Mouse (Mus musculus) frontal cortex, adult (tissue): ENCODE measurements around the gene Smc4.

Experiments
- ATAC-seq: cut with Nextera tagmentation; 2 replicates; pipeline ENCODE4 v1.9.2; 2017; ENCODE audit warnings: mild to moderate bottlenecking, moderate library complexity, mixed read lengths; ENCODE audit not compliant: low TSS enrichment

Gene Smc4

DNA sequence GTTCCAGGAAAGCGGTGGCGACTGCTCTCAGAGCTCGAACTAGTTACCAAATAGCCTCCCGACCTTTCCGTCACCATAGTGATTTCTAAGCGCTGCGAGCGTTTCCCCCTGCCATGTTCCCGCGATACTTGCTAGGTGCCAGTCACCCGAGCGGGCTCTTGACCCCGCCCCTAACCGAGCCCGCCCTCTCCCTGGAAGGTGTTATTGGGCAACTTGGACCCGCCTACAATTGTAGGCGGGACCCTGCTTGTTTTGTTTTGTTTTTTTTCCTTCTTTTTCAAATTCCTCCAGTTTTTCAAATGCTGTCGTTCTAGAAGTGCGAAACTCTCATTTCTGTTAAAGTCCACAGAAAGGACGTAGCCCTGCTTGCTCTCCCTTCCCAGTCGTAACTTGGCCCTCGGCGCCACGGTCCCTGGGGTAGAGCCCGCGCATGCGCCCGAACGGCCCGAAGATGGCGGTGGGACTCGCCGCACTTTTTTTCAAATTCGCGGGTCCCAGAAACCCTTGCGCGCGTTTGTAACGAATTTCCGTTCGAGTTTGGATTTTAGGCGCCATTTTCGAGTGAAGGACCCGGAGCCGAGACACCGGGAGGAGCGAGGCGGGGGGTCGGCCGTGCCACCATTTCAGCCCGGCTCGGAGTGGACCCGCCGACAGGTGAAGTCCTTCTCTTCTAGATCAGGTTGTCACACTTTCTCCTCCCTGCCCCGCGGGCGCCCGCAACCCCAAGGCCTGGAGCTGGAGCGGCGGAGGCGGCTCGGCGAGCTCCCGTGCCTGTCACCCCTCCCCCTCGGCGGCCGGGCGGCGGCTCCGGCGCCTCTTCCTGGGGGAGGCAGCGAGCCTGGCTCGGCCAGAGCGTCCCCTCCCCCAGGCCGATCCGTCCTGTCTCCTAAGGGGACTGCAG is at the start of gene Smc4, which contains the start of gene Ift80:
Gene Smc4 (plus strand): TSS at position 302 of the 901 bp plus-strand sequence.
Gene Ift80 (minus strand): TSS at position 134 of the 901 bp plus-strand sequence.
- peak; percentile 98 for ATAC-seq

DNA sequence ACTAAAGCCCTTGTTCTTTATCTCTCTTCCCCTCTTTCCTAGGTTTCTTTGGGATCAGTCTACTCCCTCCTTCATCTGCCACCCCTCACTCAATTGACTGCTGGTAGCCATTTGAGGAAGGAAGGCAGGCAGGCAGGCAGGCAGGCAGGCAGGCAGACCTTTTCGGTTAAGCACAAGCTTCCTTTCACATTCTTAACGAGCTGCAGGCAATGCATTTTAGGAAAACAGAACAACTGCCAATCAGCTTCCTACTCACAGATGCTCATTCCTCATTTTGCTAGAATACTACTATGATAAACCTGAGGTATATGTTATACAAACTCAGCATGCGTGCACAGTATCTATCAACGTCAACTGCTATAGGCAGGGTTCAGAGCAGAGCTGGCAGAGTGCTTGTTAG is 48.1 kb upstream of the Smc4 start:
- ATAC-seq = peak; percentile 91

DNA sequence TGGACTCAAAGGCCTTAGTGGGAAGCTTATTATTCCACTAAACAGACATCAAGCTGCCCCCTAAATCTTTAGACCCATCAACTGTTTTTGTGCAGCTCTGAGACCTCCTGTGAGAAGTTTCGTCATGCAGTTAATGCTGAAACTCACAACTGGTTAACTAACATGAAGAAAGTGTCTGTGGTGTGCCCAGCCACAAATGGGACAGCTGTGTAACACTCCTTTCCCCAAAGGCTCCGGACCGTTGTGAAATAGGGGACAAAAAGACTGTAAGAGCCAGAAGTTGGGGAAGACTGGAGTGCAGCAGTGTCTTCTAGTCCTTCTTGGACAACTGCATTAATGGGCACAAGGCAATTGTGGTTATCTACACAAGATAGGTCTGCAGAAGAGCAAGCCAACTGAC is 47.1 kb upstream of the Smc4 start:
- no peak for ATAC-seq

DNA sequence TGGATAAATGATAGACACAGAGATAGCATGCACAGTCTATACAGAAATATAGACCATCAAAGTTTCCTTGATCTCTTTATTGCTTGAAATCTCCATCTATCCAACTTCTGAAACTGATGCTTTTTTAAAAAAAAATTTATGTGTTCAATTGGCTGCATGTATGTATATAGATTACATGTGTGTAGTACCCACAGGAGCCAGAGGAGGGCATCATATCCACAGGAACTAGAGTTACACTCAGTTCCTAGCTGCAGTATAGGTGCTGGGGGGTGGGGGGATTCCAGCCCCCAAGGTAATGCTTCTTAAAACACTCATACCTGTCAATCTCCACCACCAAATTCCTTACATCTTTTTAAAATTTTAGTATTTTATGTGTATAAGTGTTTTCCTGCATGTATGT is 39.9 kb upstream of the Smc4 start:
- ATAC-seq = no peak

DNA sequence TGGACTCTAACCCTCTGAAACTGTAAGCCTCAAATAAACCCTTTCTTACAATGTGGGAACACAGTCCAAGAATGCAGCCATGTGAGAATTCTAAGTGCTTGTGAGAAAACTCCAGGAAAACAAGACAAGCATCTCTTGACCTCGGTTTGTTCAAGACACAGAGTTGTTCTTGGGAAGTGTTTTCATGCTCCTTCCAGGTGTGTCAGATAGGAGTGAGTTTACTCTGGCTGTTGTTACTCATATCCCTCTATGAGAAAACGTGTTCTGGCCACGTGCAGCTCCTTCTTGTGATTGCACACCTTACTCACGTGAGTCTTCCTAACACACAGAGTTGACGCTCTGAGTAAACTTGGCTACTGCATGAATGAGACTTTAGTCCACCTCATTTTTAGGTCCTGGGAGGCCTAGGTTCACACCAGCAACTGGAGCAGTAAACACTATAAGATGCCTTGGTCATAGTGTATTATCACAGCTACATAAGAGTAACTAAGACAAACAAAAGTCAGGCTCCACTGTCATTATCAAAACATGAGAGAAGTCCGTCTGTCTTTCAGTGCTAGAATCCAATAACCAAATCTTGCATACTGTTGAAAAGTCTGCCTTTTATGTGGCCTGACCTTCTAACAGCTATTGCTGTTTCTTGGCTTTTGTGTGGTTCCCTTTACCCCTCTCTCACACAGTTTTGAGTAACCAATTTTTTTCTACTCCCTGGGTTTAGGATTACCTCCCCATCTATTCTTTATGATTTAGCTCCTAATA is 37.8 kb upstream of the Smc4 start:
- ATAC-seq = no peak

DNA sequence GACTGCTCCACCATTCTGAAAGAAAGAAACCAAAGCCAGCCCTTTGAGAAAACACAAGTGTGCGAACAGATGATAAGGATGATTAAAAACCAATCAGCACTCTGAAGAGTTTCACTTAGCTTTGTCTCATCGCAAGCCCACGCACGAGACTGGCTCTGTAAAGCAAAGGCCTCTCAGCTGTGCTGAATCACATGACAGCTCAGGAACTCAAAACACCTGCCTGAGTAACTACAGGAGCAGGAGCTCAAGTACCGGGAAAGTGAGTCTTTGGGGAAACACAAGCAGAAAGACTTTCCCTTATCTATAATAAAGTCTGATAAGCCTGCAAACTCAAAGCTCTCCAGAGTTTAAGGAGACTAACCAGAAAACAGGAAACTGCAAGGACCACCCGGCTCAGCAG is 37.1 kb upstream of the Smc4 start:
- ATAC-seq = no peak

DNA sequence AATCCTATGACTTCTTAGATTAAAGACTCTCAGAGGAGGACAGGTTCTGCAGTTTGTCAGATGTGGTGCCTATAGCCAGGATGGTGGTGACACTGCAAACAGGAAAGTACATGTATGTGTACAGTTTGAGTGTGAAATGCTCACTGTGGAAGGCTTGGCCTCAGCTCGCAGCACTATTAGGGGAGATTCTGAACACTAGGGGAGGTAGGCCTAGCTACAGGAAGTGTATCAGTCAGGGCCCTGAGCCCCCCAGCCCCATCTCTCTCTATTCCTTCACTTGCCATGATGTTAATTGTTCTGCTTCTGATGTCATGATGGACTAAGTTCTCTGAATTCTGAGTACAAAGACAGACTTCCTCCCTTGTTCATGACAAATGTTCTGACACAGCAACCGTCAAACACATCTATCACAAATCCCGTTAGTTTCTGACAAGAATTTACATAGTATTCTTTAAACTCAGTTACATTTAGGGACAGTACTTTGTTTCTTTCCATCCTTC is 35.4 kb upstream of the Smc4 start:
- no peak for ATAC-seq

DNA sequence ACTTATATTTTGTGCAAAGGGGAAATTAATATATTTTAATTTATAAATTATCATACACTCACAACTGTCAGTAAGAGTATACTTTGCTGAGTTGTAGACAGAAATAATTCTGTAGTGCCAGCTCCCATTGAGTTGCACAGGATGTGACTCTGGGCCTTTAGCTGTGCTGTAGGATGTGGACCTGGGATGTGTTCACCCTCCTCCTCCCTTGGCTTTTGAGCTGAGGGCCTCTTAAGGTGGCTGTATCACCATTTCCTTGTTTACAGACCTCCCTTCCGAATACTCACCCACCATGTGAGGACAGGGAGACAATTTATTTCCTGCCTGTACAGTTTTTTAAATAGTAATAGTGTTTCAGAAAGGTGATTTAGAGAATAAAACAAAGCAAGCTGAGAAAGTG is 31.0 kb upstream of the Smc4 start:
- no peak for ATAC-seq

DNA sequence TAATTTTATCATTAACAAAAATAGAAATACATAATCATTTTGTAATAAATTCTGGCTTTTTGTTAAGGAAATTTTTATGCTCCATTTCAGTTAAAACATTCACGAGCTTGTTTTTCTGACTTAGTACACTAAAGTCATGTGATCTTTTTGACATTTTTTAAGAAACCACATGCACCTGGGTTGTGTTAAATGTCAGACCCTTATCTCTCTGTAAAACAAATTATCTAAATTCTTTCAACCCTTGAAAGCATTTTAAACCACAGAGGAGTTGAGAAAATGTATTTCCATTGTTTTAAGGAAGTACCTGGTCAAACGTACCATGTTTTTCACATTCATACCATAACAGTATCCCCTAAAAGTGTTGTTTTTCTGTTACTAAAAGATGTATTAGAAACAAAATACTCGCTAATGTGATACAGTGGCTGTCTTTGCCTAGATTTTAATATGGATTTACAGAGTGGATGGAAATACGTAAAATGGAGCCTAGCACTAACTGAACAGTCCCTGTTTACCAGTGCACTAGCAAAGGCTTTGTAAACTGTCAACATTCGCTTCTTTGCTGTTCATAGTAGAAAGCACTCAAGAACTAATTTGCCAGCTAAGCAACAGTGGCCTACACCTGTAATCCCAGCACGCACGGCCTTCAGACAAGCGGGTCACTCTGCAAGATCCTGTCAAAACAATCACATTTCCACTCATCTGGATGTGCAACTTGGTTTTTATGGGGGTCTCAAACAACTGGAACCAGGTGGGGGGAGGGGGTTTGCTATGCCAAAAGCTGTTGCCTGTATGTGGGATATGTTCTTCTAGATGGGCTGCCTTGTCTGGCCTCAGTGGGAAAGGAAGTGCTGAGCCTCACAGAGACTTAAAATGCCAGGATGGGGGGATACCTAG is 29.7 kb upstream of the Smc4 start:
- no peak for ATAC-seq

DNA sequence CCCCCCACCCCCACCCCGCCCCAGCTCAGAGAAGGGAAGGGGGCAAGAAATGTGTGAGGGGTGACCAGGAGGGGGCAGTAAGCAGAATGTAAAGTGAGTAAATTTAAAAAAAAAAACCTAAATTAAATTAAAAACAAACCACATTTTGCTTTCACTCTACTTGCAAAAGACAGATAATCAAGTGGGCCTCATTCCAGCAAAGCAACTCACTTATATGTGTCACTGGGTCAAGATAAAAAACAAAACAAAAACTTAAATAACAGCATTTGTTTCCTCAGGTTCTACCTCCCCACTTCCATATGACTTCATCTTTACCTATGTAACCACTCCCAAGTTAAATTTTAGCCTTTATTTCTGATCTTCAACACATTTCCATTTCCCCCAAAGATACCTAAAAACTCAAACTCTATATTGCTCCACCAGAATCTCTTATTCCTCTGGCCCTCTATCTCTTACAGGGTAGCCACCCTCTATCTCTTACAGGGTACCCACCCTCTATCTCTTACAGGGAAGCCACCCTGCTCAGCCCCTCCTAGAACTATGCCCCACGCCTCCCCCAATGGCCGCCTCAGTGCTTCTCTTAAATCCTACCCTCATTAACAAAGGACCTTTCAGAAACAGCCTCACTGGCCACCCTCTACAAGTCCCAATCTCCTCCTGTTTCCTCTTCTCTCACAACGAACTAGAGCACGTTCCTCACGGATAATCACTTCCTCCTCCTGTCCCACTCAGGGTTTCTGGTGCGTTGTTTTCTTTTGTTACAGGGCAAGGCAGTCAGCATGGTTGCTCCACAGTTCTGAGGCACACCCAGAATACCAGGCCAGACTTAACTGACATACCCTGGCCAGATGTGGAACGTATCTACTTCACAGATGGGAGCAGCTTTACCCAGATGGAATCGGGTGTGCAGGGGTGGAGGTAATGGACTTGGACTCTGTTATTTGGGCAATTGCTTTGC is 28.7 kb upstream of the Smc4 start:
- ATAC-seq = no peak

DNA sequence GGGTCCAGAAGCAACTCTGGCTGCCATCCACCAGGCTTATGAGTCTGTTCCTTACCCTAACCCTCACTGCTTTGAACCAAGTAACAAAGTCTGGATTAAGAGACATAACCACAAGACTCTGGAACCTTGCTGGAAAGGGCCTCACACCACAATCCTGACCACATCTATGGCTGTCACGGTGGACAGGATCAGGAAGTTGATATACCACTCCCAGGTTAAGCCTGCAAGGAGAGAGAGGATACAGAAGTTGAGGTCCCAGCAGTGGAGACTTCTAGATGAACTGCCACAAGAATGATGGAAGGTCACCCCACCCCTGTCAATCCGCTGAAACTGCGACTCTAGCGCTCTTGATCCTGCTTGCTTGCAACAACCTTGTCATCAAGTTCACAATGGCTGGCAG is 26.8 kb upstream of the Smc4 start:
- no peak for ATAC-seq

DNA sequence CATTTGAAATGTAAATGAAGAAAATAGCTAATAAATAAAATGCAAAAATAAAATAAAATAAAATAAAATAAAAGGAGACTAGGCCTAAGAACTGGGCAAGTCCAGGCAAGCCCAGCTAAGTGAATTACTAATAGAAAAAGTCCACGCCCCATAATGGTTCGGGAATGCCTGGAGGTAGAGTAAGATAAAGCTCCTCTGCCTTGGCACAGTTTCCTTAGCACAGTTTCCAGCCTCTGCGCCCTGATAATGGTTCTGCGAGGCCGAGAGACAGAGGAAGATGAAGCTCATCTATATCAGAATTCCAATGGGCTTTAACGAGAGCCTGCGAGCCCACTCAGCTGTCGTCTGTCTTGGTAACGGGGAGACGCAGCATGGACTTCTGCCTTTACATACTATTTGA is 25.4 kb upstream of the Smc4 start:
- ATAC-seq = no peak

DNA sequence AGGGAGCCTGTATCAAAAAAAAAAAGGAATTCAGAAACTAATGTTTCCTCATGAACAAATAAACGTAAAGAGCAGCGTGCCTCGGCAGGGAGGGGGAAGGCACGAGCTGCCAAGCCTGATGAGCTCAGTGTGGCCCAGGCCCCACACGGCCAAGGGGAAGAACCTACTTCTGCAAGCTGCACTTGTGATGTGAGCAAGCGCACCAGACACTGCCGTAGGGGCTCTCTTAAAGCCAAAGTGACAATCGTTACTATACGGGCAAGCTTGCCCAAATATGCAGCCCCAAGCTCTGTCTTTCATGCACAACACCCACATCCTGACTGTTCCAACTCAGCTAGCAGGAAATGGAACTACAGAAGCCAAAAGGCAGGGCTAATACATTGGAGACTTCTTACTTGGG is 23.6 kb upstream of the Smc4 start:
- ATAC-seq = peak; percentile 13; the same call in 1 of the 2 replicates

DNA sequence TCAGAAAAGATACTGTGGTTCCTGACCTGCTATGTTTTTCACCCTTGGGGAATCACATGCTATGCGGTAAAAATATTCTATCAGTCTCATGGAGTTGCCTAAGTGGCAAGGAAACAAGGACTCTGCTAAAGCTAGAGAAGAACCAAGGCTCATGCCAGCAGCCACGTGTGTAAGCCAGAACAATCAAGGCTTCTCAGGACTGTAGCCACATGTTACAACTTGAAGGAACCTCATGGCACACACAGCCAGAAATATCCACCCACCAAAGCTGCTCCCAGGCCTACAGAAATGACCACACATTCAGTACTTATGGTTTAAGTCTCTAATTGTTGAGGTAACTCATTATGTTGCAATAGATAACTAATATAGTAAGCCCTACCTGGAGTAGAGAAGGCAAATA is 18.0 kb upstream of the Smc4 start:
- ATAC-seq = no peak

DNA sequence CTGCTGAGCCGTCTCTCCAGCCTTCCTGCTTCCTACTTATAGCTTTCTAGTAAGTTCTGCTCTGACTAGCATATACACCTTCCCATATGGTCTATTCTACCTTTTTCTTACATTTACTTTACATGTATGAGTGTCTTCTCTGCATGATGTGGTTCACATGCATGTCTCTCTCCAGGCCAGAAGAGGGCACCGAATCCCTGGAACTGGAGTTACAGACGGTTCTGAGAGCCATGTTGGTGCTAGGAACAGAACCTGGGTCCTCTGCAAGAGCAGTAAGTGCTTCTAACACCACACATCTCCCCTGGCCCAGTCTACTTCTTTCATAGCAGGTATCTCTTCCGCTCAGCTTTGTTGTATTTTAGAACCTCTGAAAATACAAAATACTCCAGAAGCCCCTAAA is 1.8 kb upstream of the Smc4 start:
- no peak for ATAC-seq

DNA sequence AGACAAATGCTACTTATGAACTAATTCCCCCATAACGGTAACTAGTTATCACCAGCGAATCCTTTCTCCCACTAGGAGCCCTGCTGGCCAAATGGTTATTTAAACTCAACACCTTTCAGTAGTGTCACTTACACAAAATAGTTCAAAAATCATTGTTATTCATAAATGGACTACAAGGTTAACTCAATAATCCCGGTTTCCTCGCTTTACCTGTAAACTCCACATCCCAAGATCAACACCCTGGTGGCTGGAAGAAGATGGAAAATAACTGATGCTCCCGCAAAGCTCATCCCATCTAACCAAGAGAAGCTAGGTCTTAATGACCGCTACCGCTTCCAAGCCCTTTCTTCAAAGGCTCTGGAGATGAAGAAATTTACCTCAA is 492 bp upstream of the Smc4 start:
- ATAC-seq = peak; percentile 55

DNA sequence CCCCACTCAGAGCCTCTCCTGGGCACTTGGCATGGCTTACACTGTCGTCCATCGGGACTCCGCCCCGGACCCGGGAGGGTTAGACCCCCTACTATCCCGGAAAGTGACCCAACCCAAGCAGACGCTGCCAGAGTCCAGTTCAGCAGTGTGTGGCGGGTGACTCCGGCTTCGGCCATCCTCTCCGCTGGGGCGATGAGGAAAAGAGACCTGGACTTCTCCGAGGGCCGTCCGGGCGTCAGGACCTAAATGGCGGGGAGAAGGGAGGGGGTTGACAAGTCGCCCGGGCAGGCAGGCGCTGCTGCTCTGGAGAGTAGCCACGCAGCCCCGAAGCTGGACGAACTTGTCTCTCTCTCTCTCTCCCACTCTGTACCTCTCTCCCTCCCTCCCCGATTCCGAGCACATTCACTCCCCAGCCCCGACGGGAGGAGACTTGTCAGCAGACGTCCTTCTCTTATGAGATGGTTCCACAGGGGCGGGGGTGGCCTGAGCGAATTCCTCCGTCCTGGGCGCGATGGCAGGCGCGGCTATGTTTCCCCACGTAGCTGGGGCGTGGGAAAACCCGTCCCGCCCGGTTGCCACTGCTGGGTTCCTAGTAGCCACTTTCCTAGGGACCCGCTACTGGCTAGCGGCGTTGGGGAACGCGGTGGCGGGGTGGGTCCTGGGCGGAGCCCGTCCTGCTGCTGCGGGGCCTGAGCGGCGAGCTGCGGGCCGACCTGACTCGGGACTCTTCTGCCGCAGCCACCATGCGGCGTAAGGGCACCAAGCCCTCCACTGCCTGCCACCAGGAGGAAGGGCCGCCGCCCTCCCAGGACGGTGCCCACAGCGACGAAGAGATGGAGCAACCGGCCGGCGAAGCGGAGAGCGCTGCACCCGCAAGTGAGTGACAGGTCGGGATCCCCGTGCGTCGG is 1.1 kb downstream of the Smc4 start:
- no peak for ATAC-seq

DNA sequence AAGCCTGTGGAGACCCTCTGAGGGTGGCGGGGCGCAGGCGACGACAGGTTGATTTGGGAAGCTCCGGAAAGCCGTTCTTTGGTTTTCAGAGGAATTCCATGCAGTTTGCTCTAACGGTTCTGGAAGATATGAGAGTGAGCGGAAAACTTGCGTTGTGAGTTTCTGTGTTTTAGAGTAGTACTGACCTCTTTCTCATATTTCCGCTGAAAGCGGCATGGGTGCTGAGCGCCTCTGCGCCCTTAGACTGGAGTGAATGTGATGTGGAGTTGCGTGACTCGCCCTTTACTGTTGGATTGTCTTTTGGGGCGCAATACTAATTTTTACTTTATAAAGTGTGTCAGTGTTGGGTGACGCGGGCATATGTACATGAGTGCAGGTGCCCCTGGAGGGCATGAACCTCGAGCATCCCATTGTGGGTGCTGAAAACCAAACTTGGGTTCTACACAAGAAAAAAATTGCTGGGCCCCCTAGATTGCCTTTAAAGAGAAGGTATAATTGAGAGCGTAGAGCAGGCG is 1.8 kb downstream of the Smc4 start:
- no peak for ATAC-seq

DNA sequence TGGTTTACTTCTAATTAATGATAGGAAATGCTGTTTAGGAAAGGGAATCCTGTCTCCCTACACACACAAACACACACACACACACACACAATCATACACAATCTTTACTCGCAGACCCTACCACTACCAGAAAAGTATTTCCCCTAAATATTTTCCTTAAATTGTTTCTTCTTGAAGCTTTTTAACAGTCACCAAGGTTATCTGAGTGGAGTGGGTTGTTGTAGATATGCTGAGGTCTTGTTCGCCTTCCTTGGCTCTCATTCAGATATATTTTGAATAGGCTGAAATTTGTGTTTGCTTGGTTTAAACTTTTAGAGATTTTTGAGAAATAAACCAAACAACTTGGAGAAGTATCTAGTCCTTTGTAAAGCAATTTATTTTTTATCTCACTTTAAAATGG is 4.3 kb downstream of the Smc4 start:
- no peak for ATAC-seq
